Mouse (Mus musculus): ENCODE measurements around the gene Tdrd9.

Tdrd9 gene

DNA sequence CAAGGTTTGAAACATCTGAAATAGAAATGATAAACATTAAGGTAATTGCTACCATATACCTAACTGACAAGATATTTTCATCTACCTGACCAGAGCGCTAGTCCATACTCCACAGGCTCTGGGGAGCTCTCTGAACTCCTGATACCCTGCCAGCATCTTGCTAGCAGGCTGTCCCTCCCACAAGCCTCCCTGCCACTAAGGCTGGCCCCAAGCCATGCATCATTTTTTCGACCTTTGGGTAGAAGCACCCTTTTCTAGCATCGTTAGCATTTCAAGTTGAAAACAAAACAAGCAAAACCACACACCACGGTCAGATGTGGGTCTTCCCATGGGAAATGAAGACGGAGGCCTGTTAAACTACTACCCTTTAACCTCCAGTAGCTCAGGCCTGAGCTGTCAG lies 8.0 kb upstream of the Tdrd9 start:
- no peak for DNase-seq (ENCODE audit: low spot score)

DNA sequence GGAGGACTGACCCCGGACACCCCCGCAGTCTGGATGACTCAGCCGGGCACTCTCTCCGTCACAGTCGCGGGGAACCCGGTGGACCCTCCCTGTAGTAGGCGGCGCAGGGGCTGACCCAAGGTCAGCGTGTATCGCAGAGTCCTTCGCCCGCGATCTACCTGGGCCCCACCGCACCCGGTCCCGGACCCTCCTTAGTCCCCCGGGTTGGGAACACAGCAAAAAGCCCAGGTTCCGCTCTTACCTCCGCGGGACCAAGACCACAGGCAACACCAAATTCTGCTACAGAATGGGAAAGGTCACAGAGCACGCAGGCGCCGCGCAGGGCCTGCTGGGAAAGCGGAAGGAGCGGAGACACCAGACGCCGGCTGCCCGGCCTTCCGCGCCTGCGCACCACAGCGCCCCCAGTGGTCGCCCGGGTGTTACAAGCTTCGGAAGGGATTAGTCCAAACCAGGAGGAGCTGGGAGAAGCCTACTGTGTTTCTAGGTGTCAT lies 4.6 kb upstream of the Tdrd9 start, which contains the start of gene Atp5mpl:
Gene Atp5mpl, minus strand, starts transcription at position 295 of the 491 bp plus-strand sequence.
- DNase-seq (ENCODE audit: low spot score), result peak; percentile 99

DNA sequence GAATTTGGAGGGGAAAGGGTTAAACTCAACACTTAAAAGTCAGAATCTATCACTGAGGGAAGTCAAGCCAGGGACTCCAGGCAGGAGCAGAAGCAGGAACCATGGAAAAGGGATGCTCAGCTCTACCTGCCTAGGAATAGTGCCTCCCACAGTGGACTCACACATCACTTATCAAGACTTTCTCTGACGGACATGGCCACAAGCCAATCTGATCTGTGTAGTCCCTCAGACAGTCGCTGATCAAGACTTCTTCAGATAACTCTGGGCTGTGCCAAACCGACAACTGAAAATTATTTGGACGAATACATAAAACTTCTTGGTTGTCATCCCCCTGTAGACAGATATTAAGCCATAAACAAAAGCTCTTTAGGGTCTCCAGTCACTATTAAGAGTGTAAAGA lies 1.3 kb upstream of the Tdrd9 start:
- no peak for DNase-seq (ENCODE audit: low spot score)

DNA sequence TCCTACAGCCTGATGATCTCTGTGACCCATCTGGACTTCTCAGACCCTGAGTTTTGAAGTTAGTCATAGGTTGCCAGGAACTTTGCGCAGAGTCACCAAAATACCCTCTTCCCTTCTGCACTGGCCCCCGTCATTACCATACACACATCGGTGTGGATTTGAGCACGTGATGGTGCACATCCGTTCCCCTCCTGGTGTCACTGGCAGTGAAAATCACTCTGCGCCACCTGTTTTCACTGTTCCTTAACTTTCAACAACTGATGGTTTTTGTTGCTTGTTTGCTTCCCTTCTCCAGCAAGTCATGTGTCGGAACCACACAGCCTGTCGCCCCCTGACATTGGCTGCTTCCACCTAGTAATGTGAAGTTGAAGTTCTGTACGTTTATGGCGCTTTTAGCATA lies 1.1 kb downstream of the Tdrd9 start:
- DNase-seq (ENCODE audit: low spot score), result no peak

DNA sequence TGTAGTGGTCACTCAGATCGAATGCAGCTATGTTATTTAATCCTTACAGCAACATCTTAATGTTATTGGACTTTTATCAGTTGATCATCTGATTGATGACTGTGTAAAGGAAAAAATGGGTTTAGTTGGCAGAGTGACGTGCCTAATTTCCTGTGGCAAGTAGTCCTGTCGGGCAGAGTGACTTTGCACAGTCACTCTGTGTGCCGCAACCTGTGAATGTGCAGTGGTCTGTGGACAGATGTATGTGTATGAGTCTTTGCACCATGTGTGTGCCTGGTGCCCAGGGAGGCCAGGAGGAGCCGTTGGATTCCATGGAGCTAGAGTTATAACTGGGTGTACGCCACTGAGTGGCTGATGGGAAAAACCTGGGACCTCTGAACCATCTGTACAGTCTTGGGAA lies 3.2 kb downstream of the Tdrd9 start:
- no peak for DNase-seq (ENCODE audit: low spot score)

DNA sequence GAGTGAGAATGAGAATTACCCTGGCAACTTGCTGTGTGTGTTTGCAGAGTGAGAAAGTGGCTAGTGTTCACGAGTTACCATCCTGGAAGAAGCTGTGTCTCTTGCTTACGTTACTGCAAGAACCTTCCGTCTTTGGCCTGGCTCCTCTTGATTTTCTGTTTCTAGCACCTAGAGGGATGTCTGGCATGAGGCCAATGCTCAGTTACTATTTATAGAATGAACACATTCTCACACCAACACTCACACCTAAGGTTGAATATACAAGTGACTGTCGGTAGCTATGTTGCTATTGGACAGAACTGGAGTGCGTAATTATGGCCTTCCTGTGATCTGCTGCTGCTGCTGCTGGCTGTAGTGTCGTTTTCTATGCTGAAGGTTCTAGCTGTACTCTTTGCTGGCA lies 5.8 kb downstream of the Tdrd9 start:
- DNase-seq (ENCODE audit: low spot score), result no peak

DNA sequence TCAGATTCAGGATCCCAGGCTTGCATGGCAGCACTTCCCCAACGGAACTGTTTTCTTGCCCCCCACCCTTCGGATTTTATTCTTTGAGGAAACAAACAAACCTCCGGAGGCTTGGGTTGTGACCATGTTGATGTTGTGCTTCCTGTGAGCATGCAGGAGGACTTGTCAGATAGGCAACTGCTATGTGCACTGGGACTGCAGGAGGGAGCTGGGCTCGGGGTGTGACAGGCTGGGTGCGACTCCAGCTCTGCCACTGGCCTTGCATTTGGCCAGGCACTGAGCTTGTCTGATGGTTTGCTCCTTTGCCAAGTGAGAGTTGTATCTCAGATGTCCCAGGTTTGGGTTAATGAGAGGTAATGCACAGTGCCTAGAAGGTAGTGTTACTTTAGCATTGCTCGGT lies 6.9 kb downstream of the Tdrd9 start:
- no peak for DNase-seq (ENCODE audit: low spot score)

DNA sequence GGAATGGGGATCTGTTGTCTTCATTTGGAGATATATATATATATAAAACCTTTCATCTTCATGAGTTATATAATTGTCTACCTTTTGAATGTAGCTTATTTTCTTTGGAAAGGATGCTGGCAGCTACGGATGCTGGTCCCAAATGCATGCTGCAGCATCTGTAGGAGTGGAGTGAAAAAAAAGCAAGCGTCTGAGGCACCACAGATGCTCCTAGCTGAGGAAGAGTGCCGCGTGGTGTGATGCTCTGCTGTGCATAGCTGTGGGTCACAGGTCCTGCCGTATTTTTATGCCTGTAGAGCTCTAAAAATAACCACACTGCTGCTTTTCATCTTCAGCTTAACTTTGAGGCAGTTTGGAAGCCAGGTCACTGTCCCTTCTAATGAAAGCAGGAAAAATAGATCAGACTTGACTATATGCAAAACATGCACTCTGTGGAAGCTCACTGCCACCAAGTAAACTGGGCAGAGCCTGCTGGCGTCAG lies 9.6 kb downstream of the Tdrd9 start, which contains the start of gene Rd3l:
Gene Rd3l, minus strand, starts transcription at position 431 of the 481 bp plus-strand sequence.
- no peak for DNase-seq (ENCODE audit: low spot score)

- DNase-seq (ENCODE audit: low spot score), result no peak
These were observed 10.5 kb downstream of the Tdrd9 start for GRCm38 (mm10) chr12:111981831-111982230.

DNA sequence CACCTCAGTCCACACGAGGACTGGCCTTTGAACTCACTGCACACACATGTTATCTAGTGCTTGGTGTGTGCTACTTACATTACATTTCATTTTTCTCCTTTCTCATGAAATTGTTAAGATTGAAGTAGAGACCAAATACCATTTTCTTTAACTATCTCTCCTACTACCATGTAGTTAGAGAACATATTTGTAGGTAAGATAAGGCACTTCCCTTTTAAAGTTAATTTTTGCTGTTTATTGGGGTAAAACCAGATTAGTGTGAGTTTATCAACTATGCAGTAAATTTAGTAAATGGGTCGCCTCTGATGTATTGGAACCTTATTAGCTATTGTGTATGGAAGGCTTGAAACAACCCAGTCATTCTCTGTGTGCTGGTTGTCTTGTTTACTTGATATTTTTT lies 11.8 kb downstream of the Tdrd9 start:
- DNase-seq (ENCODE audit: low spot score), result no peak

GRCm38 (mm10) chr12:111986756-111987155 lies 15.4 kb downstream of the Tdrd9 start:
- DNase-seq (ENCODE audit: low spot score), result no peak

GRCm38 (mm10) chr12:111992626-111993025 lies 21.3 kb downstream of the Tdrd9 start:
- no peak for DNase-seq (ENCODE audit: low spot score)

GRCm38 (mm10) chr12:111995161-111995560 lies 23.8 kb downstream of the Tdrd9 start:
- no peak for DNase-seq (ENCODE audit: low spot score)

- peak; percentile 33 for DNase-seq (ENCODE audit: low spot score)
These were observed 28.4 kb downstream of the Tdrd9 start for GRCm38 (mm10) chr12:111999735-112000134.

DNA sequence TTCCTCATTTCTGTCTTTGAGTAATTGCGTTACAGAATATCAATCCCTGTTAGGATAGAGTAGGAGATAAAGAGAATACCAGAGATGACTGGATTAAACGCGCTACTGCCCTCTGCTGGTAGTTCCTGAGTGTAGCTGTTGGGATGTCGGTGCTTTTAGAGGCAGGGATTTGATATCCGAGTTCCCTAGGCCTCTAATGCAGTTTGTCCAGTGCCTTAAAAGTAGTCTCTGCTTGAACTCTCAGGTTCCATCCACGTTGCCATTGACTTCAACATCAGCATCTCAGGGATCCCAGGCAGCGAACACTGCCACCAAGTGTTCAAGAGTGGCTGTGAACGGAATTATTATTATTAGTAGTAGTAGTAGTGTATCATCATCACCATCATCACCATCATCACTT lies 29.9 kb downstream of the Tdrd9 start:
- DNase-seq (ENCODE audit: low spot score), result peak; percentile 85

DNA sequence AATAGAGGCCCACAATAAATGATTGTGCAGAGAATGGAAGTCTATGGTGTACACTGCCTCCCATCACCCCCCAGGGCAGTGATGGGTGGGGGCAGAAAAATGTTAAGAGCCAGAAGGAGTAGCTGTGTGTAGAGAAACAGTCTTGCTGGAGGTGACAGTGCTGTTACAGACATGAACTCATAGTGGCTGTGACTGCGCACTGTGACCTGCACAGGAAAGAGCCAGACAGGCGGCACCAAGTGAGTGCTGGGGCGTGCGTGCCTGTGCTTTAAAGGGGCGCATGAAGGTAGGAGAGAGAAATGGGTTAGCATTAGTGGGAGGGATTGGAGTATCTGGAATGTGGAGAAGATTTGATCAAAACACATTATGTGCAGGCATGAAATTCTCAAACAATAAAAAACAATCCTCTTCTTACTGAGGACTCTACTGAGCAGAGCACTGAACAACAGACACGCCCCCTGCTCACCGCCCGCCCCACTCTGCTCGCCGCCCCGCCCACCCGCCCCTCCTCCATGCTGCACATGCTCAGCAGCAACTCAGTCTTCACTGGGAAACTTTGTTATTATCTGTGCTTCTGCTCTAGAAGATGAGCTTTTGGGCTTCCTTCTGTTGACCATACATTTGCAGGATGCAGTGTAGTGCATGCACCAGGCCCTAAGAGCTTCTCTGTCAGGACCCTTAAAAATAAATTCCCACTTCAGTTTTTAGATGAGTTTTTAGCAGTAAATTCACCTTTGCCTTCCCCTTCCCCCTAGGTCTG lies 41.3 kb downstream of the Tdrd9 start:
- DNase-seq (ENCODE audit: low spot score), result peak; percentile 54

DNA sequence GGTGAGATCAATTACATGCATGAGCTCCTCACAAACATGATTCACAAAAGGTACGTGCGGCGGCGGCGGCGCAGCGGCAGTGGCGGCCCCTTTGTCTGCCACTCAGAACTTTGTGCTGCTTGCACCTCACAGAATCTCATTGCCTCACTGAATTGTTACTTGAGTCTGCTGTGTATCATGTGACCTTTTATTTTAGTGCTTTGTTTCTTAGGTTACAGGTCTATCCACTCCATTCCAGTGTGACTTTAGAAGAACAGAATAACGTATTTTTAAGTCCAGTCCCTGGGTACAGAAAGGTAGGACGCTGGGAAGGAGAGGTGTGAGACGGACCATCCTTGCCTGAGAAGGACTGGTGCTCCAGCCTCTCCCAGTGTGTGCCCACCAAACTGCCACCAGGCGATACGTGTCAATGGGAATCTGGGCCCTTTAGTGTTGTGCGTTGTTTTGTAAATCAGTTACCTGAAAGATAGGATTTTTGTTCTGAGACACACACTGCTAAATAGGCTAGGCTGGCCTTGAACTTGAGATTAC lies 42.0 kb downstream of the Tdrd9 start:
- DNase-seq (ENCODE audit: low spot score), result peak; percentile 41

DNA sequence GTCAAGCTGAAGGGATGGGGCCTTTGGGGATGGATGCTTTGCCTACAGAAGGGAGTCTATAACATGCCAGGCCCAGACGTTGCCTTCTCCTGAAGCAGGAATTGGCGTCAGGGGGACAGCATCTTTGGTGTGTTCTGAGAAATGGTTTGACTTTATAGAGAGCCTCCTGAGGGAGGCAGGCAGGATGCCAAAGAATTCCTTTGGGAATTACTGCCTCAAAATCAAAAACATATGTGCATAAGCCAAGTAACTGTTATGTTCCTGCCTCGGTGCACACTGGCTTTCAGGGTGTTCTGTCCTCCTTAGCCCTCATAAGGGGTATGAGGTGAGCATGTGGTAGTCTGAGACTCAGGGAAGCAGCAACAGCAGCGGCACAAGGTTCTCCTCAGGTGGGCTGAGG lies 45.0 kb downstream of the Tdrd9 start:
- DNase-seq (ENCODE audit: low spot score), result peak; percentile 35

DNA sequence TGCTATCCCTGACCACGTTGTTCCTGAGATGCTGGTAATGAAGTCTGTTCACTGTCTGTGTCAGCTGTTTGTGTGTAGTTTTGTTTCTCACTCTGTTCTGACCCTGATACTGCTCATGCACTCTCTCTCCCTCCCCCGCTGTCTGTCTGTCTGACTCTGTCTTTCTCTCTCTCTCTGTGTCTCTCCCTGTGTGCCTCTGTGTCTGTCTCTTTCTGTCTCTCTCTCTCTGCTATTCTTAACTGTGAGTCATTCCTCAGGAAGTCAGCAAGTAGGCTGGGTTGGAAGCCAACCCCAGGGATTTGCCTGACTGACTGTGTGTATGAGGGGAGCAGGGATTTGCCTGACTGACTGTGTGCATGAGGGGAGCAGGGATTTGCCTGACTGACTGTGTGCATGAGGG lies 51.9 kb downstream of the Tdrd9 start:
- DNase-seq (ENCODE audit: low spot score), result no peak

- DNase-seq (ENCODE audit: low spot score), result no peak
These were observed 53.4 kb downstream of the Tdrd9 start for GRCm38 (mm10) chr12:112024581-112025310.

DNA sequence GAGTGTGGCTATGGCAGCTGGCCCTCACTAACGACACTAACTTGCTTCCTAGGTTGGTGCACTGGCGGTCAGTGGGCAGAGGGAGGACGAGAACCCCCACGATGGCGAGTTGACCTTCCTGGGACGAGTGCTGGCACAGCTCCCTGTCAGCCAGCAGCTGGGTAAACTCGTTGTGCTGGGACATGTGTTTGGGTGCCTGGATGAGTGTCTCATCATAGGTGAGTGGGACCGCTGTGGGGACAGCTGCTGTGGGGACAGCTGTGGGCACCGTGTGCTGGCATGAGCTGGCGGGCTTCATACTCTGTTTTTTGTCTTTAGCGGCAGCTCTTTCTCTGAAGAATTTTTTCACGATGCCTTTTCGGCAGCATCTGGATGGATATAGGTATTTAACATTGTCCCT lies 54.1 kb downstream of the Tdrd9 start:
- DNase-seq (ENCODE audit: low spot score), result no peak

DNA sequence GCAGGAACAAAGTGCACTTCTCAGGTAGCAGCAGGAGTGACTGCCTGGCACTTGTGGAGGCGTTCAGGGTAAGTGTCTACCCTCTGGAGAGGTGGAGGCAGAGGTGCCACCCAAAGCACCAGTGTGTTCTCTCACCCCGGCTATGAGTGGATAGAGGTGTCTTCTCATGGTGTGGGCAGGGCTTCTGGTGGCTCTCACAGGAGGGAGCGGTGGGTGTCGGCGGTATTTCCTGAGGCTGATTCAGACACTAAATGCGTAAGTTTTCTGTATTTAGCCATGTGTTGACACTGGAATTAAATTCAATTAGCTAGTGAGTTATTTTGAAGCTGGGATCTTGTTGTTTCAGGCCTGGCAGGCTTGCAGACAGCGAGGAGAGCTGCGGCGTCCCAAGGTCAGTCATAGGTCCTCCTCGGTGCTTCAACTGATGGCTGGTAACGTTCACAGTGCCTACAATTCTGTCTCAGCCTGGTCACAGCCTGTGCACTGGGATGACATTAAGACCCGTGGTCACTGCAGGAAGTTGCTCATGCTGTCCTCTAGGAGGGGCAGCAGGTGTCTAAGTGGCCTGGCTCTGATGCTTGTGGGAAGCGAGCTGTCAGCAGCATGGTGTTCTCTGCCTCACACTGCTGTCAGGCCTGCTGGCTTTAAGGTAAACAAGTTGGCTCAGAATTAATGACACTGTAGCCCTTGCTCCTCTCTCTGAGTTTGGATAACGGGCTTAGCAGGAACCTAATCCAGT lies 54.7 kb downstream of the Tdrd9 start:
- no peak for DNase-seq (ENCODE audit: low spot score)

Measured in testis, postnatal 10 days (tissue).